Mouse (Mus musculus): ENCODE results near the gene Ren1.
"Not testable (repeated sequence)": the region's sequence is repeated elsewhere in the genome, so short reads cannot be mapped to it uniquely, and the experiment has no call there.

Ren1 gene

DNA sequence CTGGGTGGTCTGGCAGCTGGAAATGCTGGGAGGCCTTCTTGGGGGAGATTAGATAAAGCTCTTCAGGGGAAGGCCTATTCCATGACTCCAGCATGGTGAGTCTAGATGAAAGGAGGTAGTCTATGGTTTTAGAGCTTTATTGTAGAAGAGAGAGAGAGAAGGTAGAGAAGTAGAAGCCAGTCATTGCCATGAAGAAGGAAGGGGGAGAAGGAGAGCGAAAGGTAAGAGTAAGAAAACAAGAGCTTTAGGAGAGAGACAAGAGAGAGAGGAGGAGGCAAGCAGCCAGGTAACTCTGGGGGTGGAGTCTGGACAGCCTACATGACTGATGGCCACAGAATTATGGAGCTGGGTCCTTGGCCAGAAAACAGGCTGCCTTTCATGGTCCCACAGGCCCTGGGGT lies at the start of gene Ren1:
Ren1 (plus strand) TSS at position 301 of the 400 bp plus-strand sequence.
- DNase-seq (ENCODE audit: low spot score in 2 of 2) = no peak

DNA sequence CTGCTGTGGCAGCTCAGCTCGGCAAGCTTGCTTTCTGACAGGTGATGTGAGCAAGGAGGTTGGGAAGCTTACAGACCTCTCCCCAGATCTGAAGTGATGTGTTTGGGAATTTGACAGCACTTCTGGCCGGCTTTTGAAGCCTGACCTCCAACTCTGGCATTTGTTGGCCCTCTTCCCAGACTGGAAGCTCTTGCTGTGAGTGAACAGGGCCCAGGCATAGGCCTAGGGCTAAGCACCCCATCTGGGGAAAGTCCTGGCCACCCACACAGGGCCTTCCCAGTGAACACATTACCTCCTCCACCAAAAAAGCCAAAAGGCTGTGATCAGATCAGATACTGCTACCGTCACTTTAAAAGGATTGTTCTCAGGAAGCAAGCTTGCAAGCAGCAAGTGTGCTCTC lies 47.8 kb upstream of the Ren1 start:
- DNase-seq (ENCODE audit: low spot score in 2 of 2) = no peak

DNA sequence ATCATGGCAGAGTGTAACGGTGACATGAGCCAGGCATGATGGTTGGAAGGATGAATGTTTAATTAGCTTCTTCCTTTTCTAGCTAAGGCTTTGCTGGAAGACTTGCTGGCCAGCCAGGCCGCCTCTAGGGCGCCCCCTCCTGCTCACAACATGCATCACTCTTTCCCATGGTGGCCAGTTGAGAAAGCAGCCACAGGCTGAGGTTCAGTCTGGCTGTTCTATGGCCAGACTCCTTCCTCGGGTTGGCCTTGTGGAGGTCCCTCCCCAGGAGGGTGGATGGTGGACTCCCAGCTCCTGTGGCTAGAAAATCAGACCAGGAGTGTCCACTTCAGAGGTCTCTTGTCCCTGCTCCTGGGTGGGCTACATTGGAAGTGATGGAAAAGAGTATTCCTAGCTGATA lies 43.5 kb upstream of the Ren1 start:
- peak; percentile 76 to 80 for DNase-seq (ENCODE audit: low spot score in 2 of 2)

DNA sequence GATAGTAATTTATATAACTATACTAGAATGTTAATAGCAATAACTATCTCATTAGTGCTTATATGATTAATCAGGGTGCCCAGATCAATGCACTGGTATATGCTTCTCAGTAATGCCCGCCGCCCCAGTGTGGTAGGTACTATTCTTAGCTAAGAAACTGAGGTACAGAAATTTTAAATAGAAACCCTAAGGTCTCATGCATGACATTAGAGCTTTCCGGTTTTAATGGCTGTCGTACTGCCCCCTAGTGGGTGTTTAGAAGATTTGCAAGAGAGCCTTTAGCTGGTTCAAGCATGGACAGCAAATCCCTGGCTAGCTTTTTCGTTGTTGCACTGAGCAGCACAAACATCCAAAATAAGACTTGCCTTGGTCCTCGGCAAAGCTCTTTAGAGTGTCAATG lies 43.0 kb upstream of the Ren1 start:
- DNase-seq (ENCODE audit: low spot score in 2 of 2) = peak in 1 of 2 experiments; percentile 41

DNA sequence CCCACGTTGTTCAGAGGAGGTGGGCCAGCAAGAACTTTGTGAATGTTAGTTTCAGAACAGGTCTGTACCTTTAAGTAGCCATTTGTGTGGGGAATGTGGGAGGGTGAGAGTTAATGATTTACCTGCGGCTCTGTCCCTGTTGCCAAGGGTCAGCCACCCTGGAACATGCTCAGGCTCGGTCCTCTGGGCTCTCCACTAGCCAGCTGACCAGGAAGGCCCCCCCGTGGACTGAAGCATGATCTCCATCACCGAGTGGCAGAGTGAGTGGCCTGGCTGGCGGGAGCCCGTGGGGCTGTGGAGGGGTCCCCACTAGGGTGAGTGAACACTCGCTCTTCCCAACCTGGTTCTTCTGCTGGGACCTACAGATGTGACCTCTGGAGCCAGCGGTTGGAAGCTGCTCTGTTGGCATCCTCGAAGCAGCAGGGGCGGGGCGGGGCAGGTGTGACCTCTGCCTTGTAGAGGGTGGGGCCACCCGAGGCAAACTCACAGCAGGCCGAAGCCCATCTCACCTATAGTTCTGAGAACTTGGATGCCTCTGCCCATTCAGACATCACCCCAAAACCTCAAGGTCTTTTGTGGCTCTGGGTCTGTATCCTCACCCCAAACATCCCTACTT lies 40.5 kb upstream of the Ren1 start, which contains the start of gene Golt1a:
Golt1a (plus strand) TSS at position 149 of the 616 bp plus-strand sequence.
- no peak for DNase-seq (ENCODE audit: low spot score in 2 of 2)

DNA sequence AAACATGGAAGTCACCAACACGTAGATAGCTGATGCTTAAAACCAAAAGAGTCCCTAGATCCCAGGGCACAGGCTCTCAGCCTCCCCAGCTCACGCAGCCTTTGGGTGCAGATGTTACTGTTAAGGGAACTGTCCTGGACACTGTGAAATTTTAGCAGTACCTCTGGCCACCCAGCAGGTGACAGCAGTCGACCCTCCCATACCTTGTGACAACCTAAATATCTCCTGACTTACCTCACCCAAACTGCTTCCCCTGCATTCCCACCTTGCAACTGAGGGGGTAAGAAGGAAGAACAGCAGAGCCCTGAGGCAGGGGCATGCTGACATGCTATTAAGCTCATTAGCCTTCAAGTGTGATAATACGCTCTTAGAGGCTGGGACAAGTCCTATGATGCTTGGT lies 39.1 kb upstream of the Ren1 start:
- no peak for DNase-seq (ENCODE audit: low spot score in 2 of 2)

DNA sequence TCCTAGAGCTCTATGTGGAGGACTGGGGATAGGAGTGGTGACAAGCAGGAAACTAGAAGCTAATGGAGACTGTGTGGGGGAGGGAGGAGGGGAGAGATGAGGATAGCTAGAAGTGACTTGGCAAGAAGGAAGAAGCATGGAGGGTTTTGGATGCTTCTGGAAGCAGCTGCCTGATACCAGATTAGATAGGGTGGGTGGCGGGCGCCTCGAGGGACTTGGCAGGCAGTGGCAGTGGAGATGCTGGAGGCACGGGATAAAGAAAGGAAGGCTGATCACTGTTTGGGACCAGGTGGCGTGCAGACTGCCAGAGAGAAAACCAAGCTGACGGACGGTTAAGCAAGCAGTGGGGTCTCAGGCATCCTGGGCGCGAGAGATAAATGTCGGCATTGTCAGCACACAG lies 38.4 kb upstream of the Ren1 start:
- peak; percentile 73 to 75 for DNase-seq (ENCODE audit: low spot score in 2 of 2)

DNA sequence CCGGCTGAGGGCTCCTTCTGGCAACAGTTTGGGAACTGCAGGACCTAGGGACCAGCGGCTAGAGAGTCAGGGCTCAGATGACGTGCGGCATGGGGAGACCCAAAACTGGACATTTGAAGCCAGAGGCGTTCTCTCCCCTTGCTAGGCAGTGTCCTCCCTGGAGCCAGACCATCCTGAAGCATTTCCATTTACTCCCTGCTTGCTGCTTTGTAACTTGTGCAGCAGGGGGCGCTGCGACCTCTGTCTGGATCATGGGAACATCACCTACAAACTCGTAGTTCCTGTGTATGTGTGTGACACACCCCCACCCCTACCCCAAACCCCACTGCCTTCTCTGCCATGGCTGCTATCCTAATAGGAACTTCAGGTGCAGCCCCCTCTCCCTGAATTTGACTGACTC lies 35.9 kb upstream of the Ren1 start:
- peak; percentile 45 to 66 for DNase-seq (ENCODE audit: low spot score in 2 of 2)

DNA sequence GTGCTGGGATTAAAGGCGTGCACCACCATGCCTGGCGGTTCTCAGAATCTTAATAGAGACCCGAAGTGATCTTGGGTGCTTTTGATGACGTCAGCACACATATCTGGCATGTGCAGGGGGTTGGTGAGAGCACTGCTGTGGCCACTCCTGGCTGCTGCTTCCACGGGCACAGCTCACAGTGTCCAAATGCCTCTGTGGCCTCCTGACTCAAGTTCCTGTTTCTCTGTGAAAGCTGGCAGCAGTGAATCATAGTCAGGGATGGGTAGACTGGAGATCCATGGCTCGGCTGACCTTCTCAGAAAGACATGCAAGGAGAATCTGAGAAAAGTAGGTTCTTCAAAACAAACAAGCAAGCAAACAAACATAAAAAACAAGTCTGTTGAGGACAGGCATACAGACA lies 34.5 kb upstream of the Ren1 start:
- no peak for DNase-seq (ENCODE audit: low spot score in 2 of 2)

DNA sequence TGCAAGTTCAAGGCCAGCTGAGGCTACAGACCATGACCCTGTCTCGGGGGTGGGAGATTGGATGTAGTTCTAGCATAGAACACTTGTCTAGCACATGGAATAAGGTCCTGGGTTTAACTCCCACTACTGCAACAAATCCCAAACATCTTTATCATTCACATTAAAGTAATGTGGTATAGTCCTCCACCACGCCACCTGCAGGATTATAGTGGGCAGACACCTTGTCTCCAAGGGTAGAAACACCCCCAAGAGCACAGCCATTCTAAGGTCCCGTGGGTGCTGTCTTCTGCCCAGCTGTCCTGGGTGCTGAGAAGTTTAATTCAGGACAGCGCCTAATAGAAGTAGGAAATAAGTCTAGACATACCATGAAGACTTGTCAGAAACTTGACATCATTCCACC lies 33.7 kb upstream of the Ren1 start:
- DNase-seq (ENCODE audit: low spot score in 2 of 2) = no peak

DNA sequence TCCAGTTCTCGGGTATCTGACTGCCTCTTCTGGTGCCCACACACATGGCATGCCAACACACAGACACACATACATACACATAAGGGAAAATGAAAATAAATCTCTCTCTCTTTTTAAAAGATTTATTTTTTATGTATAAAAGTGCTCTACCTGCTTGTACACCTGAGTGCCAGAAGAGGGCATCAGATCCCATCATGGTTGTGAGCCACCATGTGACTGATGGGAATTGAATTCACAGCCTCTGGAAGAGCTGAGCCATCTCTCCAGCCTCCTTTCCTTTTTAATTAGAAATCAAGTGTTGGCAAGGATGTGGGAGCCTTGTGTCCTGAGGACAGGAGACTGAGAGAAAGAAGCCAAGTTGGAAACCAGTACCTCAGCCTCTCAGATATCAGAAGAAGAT lies 33.2 kb upstream of the Ren1 start:
- DNase-seq (ENCODE audit: low spot score in 2 of 2) = no peak

DNA sequence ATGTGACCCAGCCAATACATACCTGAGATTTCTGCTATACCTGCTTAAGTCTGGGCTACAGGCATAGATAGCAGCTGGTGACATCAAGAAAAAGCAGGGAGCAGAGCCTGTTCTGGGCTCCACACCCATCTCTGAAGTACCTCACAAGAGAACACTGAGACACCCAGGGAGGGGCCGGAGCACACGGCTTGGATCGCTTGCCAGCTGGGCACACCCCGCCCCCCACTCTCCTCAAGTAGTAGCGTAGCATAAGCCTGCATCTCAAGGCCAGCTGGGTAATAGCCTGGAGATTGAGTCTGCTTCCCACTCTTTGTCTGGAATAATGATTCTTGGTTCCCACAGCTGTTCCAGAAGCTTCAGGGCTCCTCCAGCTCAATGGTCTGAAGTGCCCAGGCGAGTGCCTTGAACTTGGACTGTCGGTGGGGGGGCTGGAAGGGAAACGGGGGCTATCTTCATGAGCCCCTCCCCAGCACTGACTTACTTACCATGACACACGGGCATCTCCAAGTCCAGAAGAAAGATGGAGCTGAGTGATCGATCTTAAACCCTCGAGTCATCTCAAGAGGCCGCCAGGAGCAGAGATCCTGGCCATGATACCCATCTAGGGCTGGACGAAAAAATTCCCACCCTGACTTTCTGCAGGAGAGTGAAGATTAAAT lies 28.9 kb upstream of the Ren1 start, which contains the start of gene Kiss1:
Kiss1 (plus strand) TSS at position 609 of the 659 bp plus-strand sequence.
- no peak for DNase-seq (ENCODE audit: low spot score in 2 of 2)

DNA sequence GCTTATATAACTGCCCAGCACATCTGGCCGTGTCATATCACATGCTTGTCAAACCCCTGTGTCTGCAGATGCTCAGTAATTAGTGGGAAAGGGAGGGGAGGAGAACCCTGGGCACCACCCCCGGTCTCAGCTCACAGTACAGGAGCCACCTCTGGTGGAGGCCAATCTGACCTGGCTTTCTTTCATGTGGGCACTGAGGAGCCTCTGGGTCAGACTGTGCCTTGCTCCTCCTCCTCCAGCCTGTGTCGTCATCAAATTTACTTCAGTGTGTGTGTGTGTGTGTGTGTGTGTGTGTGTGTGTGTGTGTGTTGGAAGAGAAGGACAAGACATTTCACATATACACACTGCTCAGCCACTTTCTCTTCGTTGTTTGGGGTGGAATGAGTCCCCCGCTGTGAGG lies 27.0 kb upstream of the Ren1 start:
- no peak for DNase-seq (ENCODE audit: low spot score in 2 of 2)

DNA sequence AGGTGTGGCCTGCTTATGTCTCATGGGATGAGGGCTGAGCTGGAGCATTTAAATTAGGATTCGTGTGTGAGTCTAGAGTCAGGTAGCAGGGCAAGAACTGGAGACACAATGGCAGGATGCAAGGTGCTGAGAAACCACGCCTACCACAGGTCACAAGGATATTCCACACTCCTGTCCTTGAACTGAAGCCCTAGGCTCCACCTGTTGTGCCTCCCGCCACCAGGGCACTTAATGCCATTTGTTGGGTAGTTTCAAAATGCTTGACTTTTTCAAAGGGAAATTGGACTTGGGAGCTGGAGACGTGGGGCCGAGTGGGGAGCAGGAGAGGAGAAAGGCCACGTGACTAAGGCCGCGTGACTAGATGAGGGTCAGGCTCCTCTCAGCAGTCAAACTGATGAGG lies 24.4 kb upstream of the Ren1 start:
- no peak for DNase-seq (ENCODE audit: low spot score in 2 of 2)

DNA sequence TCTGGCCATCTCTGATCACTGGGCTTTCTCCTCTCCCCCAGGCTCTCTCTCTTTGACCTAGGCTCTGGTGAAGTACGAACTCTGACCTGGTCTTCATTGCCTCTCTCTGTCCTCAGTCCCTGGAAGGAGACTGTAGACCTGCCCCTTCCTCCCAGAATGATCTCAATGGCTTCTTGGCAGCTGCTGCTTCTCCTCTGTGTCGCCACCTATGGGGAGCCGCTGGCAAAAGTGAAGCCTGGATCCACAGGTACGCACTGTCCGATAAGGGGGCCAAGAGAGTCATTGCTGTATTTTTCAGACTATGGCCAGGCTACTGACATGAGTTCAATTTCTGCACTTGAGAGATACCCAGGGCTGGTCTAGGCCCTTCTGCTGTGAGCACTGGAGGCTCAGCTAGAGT lies 23.2 kb upstream of the Ren1 start:
- DNase-seq (ENCODE audit: low spot score in 2 of 2) = no peak

DNA sequence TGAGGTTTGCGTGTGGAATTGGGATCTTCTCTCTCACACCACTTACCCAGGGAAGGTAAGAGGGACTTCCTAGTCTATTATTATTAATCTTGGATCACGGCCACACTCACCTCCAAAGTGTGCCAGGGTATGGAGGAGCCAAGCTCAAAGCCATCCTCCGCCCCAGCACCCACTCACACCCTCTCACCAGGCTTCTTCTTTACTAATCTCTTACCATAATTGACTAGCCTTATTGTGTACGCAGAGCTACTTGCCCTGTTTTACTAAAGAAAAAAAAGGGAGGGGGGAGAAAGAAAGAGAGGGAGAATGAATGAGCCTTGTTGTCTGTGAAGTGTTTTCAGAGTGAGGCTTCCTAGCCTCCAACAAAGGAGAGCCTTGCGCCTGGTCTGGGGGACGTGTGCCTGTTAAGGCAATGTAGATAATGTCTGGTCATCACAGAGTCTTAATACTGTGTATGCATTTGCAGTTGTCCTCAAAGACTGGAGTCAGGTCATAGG lies 22.0 kb upstream of the Ren1 start:
- DNase-seq (ENCODE audit: low spot score in 2 of 2) = no peak

DNA sequence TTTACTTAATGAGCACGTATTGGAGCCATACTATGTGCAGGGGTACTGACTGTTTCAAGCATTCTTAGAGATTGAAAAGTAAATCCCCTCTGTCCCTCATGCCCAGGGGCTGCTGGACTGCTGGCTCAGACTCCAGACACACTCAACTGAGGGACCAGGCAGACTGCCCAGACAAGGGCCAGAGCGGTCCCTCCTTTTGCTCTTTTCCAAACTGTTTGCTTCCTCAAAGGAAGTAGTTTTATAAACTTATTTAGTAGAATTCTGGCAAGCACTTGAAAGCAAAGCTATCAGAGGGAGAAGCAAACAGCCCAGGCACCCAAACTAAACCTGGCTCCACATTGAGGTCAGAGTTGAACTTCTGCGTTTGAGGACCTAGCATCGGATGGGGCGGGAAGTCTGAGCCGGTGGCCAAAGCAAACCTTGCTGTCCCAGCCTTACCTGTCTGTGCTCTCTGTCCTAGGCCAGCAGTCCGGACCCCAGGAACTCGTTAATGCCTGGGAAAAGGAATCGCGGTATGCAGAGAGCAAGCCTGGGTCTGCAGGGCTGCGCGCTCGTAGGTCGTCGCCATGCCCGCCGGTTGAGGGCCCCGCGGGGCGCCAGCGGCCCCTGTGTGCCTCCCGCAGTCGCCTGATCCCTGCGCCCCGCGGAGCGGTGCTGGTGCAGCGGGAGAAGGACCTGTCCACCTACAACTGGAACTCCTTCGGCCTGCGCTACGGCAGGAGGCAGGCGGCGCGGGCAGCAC lies 21.2 kb upstream of the Ren1 start:
- no peak for DNase-seq (ENCODE audit: low spot score in 2 of 2)

DNA sequence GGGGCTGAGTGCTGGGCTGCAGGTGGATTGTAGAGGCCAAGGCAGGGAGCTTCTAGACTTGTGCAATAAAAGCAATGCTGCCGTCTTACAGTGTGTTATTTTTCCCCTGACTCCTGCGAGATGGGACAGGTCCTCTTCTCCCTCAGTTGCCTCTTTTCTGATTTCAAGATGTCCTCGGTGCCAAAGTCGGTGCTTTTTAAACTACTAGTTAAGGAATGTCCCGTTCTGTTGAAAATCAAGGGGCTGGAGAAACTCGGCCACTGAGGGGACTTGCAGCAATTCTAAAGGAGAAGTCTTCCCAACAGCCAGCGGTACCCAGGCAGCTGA lies 20.7 kb upstream of the Ren1 start:
- no peak for DNase-seq (ENCODE audit: low spot score in 2 of 2)

DNA sequence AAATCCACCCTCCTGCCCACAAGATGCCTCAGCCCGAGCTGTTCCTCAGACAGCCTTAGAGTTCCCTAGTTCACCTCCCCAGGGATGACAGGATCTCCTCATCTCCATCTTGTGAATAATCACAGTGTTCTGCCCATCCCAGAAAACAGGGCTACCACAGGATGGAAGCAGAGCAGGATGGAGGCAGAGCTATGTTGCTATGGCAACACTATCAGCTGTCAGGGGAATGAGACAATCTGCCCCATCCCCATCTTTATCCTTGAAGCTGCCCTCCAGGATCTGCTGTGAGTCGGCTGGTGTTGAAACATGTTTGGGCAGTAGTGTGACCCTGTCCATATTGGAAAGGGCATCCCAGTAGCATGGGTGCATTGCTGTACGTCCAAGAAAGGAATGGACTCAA lies 19.2 kb upstream of the Ren1 start:
- no peak for DNase-seq (ENCODE audit: low spot score in 2 of 2)

DNA sequence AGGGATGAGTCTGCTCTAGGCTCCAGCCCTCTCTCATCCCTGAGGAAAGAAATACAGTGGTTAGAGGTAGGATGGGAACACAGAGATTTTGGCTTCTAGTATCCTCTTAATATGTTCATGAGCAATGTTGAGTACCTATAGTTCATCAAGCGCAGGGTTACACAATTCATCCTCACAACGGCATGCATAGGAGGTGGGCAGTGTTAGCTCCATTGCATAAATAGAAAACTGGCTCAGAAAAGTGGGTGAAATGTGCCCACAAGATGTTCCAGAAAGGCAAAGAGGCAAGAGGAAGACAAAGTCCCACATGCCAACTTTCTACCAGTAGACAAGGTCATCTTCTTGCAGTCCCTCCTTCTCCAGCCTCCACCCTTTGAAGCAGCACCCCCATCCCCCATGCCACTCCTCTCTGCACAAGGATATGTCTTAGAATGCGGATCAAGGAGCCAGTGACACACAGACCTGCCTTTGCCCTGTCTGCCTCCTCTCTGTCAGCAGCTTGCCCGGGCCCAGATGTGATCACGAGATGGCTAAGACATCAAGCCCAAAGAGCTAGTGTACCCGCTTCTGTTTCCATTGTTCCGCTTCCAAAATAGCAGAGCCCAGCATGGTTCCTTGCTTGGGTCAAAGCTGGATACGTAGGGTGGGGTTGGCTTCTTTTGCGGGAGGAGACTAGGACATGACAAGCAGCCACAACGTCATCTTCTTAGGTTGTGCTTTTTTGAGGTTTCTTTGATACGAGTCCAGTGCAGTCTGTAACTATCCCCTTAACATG lies 17.5 kb upstream of the Ren1 start:
- no peak for DNase-seq (ENCODE audit: low spot score in 2 of 2)

DNA sequence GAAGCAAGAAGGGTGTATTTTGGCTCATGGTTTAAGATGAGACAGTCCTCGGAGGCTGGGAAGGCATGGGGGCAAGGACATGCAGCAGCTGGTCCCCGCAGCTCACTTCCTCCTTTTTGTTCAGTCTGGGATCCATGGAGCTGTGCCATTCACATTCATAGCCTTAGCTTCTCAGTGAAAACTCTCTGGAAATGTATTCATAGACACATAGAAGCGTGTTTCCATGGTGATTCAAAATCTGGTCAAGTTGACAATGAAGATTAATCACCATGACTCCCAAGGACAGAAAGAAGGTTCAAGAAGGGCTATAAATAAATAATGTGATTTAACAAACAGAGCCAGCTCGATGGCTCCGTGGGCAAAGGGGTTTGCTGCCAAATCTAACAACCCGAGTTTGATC lies 16.4 kb upstream of the Ren1 start:
- DNase-seq (ENCODE audit: low spot score in 2 of 2) = no peak

DNA sequence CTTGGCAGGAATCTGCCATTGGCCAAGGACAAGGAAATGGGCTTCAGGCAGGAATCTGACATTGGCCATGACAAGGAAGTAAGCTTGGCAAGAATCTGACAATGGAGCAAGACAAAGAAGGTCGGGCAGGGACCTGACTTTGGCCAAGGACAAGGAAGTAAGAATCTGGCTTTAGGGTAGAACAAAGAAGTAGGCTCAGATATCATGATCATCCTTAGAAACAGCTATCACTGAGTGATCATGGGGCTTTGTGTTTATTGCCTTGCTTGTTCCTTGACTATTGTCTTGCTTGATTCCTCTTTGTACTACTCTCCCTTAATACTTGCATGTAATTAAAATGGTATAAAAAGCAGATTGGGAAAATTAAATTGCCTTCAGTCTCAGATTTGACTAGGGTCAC lies 9.9 kb upstream of the Ren1 start:
- DNase-seq (ENCODE audit: low spot score in 2 of 2) = not testable (repeated sequence)
